Mouse (Mus musculus): ENCODE measurements around the gene Zdhhc18.

Zdhhc18 gene

GRCm38 (mm10) chr4:133649989-133650699 is at the start of gene Zdhhc18:
Gene Zdhhc18, minus strand, starts transcription at chr4:133650154.
- peak; percentile 87 for DNase-seq (ENCODE audit: low read depth, low spot score)

- DNase-seq (ENCODE audit: low read depth, low spot score): no peak
Observed at GRCm38 (mm10) chr4:133695363-133695762, 45.4 kb upstream of the Zdhhc18 start.

- DNase-seq (ENCODE audit: low read depth, low spot score): peak; percentile 32
Observed at GRCm38 (mm10) chr4:133690252-133690651, 40.3 kb upstream of the Zdhhc18 start.

GRCm38 (mm10) chr4:133688417-133689067 is 38.6 kb upstream of the Zdhhc18 start:
- DNase-seq (ENCODE audit: low read depth, low spot score): peak; percentile 73

GRCm38 (mm10) chr4:133687126-133687525 is 37.2 kb upstream of the Zdhhc18 start:
- no peak for DNase-seq (ENCODE audit: low read depth, low spot score)

GRCm38 (mm10) chr4:133686512-133686911 is 36.6 kb upstream of the Zdhhc18 start:
- DNase-seq (ENCODE audit: low read depth, low spot score): no peak

GRCm38 (mm10) chr4:133680206-133680786 is 30.3 kb upstream of the Zdhhc18 start:
- DNase-seq (ENCODE audit: low read depth, low spot score): no peak

- DNase-seq (ENCODE audit: low read depth, low spot score): no peak
Observed at GRCm38 (mm10) chr4:133679629-133680028, 29.7 kb upstream of the Zdhhc18 start.

GRCm38 (mm10) chr4:133677266-133677665 is 27.3 kb upstream of the Zdhhc18 start:
- DNase-seq (ENCODE audit: low read depth, low spot score): no peak

- no peak for DNase-seq (ENCODE audit: low read depth, low spot score)
Observed at GRCm38 (mm10) chr4:133676189-133676588, 26.2 kb upstream of the Zdhhc18 start.

GRCm38 (mm10) chr4:133675594-133676016 is 25.7 kb upstream of the Zdhhc18 start:
- DNase-seq (ENCODE audit: low read depth, low spot score): peak; percentile 47

GRCm38 (mm10) chr4:133674331-133674695 is 24.4 kb upstream of the Zdhhc18 start:
- peak; percentile 33 for DNase-seq (ENCODE audit: low read depth, low spot score)

GRCm38 (mm10) chr4:133673666-133674330 is 23.8 kb upstream of the Zdhhc18 start:
- peak; percentile 69 for DNase-seq (ENCODE audit: low read depth, low spot score)

- peak; percentile 49 for DNase-seq (ENCODE audit: low read depth, low spot score)
Observed at GRCm38 (mm10) chr4:133672845-133673647, 23.1 kb upstream of the Zdhhc18 start.

GRCm38 (mm10) chr4:133671881-133672844 is 22.2 kb upstream of the Zdhhc18 start, which contains the start of gene Pigv:
Gene Pigv, minus strand, starts transcription at chr4:133672647.
- DNase-seq (ENCODE audit: low read depth, low spot score): peak; percentile 94

- DNase-seq (ENCODE audit: low read depth, low spot score): peak; percentile 92
Observed at GRCm38 (mm10) chr4:133671184-133671880, 21.4 kb upstream of the Zdhhc18 start.

GRCm38 (mm10) chr4:133669652-133670210 is 19.8 kb upstream of the Zdhhc18 start:
- DNase-seq (ENCODE audit: low read depth, low spot score): peak; percentile 29

- DNase-seq (ENCODE audit: low read depth, low spot score): peak; percentile 57
Observed at GRCm38 (mm10) chr4:133668537-133668936, 18.6 kb upstream of the Zdhhc18 start.

GRCm38 (mm10) chr4:133666199-133666598 is 16.2 kb upstream of the Zdhhc18 start:
- DNase-seq (ENCODE audit: low read depth, low spot score): no peak
